Mouse (Mus musculus): ENCODE data around the gene Cyren.

DNA sequence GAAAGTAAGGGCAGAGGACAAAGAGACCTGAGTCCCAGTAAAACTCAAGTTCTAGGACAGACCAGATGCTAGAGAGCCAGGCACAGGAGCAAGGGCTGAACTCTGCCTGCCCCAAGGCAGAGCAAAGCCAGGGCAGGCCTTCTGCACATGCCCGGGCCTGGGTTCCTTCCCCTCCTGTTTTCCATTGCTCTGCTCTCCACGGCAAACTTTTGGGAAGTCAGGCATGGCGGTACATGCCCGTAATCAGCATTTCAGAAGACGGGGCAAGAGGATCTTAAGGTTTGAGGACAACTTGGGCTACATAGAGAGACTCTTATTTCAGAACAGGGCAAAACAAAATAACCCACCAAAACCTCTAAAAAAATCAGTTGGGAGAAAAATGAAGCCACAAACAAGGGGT, 7.7 kb downstream of the Cyren start:
- TF ChIP-seq MAZ (IDR thresholded peaks at IDR 0.05; ENCODE audit: low read depth, low read length), result no peak
- TF ChIP-seq EP300 (IDR thresholded peaks at IDR 0.05; ENCODE audit: low read length), result no peak
- no peak for TF ChIP-seq MAX (IDR thresholded peaks at IDR 0.05; ENCODE audit: low read length)
- no peak for TF ChIP-seq CHD2 (IDR thresholded peaks at IDR 0.05; ENCODE audit: low read length)
- TF ChIP-seq TCF12 (IDR thresholded peaks at IDR 0.05; ENCODE audit: low read depth, low read length), result no peak
- TF ChIP-seq RAD21 (IDR thresholded peaks at IDR 0.05; ENCODE audit: low read depth, low read length), result no peak
- TF ChIP-seq CTCF (conservative IDR thresholded peaks at IDR 0.05 in 1 of 2, IDR thresholded peaks at IDR 0.05 in 1 of 2; ENCODE audit: low read depth in 2 of 2, low read length in 2 of 2), result no peak
- no peak for TF ChIP-seq MAFK (IDR thresholded peaks at IDR 0.05; ENCODE audit: insufficient replicate concordance, low read length)
- TF ChIP-seq E2F4 (IDR thresholded peaks at IDR 0.05; ENCODE audit: insufficient replicate concordance, low read depth, low read length), result no peak
- no peak for TF ChIP-seq ZC3H11A (IDR thresholded peaks at IDR 0.05; ENCODE audit: low read depth, low read length)
- TF ChIP-seq ZMIZ1 (IDR thresholded peaks at IDR 0.05; ENCODE audit: low read depth, low read length), result no peak
- TF ChIP-seq PAX5 (IDR thresholded peaks at IDR 0.05; ENCODE audit: low read length), result no peak
- TF ChIP-seq MEF2A (IDR thresholded peaks at IDR 0.05; ENCODE audit: borderline replicate concordance, low read depth, low read length), result no peak
- no peak for TF ChIP-seq HCFC1 (IDR thresholded peaks at IDR 0.05; ENCODE audit: low read depth, low read length)
